Mouse (Mus musculus): ENCODE data around the gene Prickle2. TPM values are rescaled to one million over a fixed set of nuclear protein-coding genes. Genes with fewer than 3 reads are reported as not detected.

Prickle2 gene
- polyA plus RNA-seq, 1 experiment from 2014 or later: 6.4 TPM

GRCm38 (mm10) chr6:92409788-92410187 is 296.2 kb downstream of the Prickle2 start:
- Histone ChIP-seq H3K9ac (ENCODE audit: low read depth, low read length) (no peak overlapping the region), H3K27me3 (ENCODE audit: control insufficient read depth, insufficient read depth, low read length) (no peaks in the 10 kb centered on the region), H3K4me1 (ENCODE audit: control insufficient read depth, insufficient read depth, low read length) (peaks cover 4% of the 10 kb centered on the region; the same call in 1 of the 2 replicates), H3K27ac (ENCODE audit: low read depth, low read length) (no peak overlapping the region), H3K36me3 (ENCODE audit: control insufficient read depth, insufficient read depth, low read length) (peaks cover 12% of the 10 kb centered on the region), H3K4me2 (no peak overlapping the region), H3K4me3 (ENCODE audit: low read depth, low read length) (no peak overlapping the region), H3K9me3 (replicated peaks; ENCODE audit: control insufficient read depth, low read length) (no peaks in the 10 kb centered on the region)
- ATAC-seq (replicated peaks; ENCODE audit: insufficient number of reproducible peaks, low FRiP score, low TSS enrichment): no peak
- 86% methylated on average over 3 of the region's 3 CpGs for WGBS (ENCODE audit: insufficient replicate concordance)

GRCm38 (mm10) chr6:92407259-92407658 is 298.7 kb downstream of the Prickle2 start:
- H3K4me3 ChIP-seq (ENCODE audit: low read depth, low read length): no peak overlapping the region
- H3K9ac ChIP-seq (ENCODE audit: low read depth, low read length): no peak overlapping the region
- no peak overlapping the region for H3K27ac ChIP-seq (ENCODE audit: low read depth, low read length)
- peaks cover 12% of the 10 kb centered on the region for H3K36me3 ChIP-seq (ENCODE audit: control insufficient read depth, insufficient read depth, low read length)
- no peaks in the 10 kb centered on the region for H3K9me3 ChIP-seq (replicated peaks; ENCODE audit: control insufficient read depth, low read length)
- H3K4me1 ChIP-seq (ENCODE audit: control insufficient read depth, insufficient read depth, low read length): no peaks in the 10 kb centered on the region
- WGBS (ENCODE audit: insufficient replicate concordance): 56% methylated on average over 5 of the region's 5 CpGs
- no peak for ATAC-seq (replicated peaks; ENCODE audit: insufficient number of reproducible peaks, low FRiP score, low TSS enrichment)
- H3K4me2 ChIP-seq: no peak overlapping the region
- H3K27me3 ChIP-seq (ENCODE audit: control insufficient read depth, insufficient read depth, low read length): no peaks in the 10 kb centered on the region

- no peak for ATAC-seq (replicated peaks; ENCODE audit: insufficient number of reproducible peaks, low FRiP score, low TSS enrichment)
- H3K9me3 ChIP-seq (replicated peaks; ENCODE audit: control insufficient read depth, low read length): no peaks in the 10 kb centered on the region
- no peak overlapping the region for H3K9ac ChIP-seq (ENCODE audit: low read depth, low read length)
- WGBS (ENCODE audit: insufficient replicate concordance): 77% methylated on average over 8 of the region's 8 CpGs
- no peaks in the 10 kb centered on the region for H3K4me1 ChIP-seq (ENCODE audit: control insufficient read depth, insufficient read depth, low read length)
- H3K27me3 ChIP-seq (ENCODE audit: control insufficient read depth, insufficient read depth, low read length): no peaks in the 10 kb centered on the region
- H3K27ac ChIP-seq (ENCODE audit: low read depth, low read length): no peak overlapping the region
- peaks cover 10% of the 10 kb centered on the region for H3K36me3 ChIP-seq (ENCODE audit: control insufficient read depth, insufficient read depth, low read length)
- no peak overlapping the region for H3K4me3 ChIP-seq (ENCODE audit: low read depth, low read length)
- H3K4me2 ChIP-seq: no peak overlapping the region
These were observed 300.4 kb downstream of the Prickle2 start for GRCm38 (mm10) chr6:92405571-92405970.

- no peak overlapping the region for H3K27ac ChIP-seq (ENCODE audit: low read depth, low read length)
- 82% methylated on average over 6 of the region's 6 CpGs for WGBS (ENCODE audit: insufficient replicate concordance)
These were observed 308.1 kb downstream of the Prickle2 start for GRCm38 (mm10) chr6:92397876-92398275.

GRCm38 (mm10) chr6:92395556-92395955 is 310.4 kb downstream of the Prickle2 start:
- Histone ChIP-seq H3K36me3 (ENCODE audit: control insufficient read depth, insufficient read depth, low read length) (no peaks in the 10 kb centered on the region), H3K9ac (ENCODE audit: low read depth, low read length) (no peak overlapping the region), H3K9me3 (replicated peaks; ENCODE audit: control insufficient read depth, low read length) (no peaks in the 10 kb centered on the region), H3K4me2 (no peak overlapping the region), H3K4me1 (ENCODE audit: control insufficient read depth, insufficient read depth, low read length) (no peaks in the 10 kb centered on the region), H3K27me3 (ENCODE audit: control insufficient read depth, insufficient read depth, low read length) (no peaks in the 10 kb centered on the region), H3K27ac (ENCODE audit: low read depth, low read length) (no peak overlapping the region), H3K4me3 (ENCODE audit: low read depth, low read length) (no peak overlapping the region)
- no peak for ATAC-seq (replicated peaks; ENCODE audit: insufficient number of reproducible peaks, low FRiP score, low TSS enrichment)
- 63% methylated on average over 4 of the region's 4 CpGs for WGBS (ENCODE audit: insufficient replicate concordance)

More at GRCm38 (mm10) chr6:92397876-92398275, 308.1 kb downstream of the Prickle2 start:
- Histone ChIP-seq H3K36me3 (ENCODE audit: control insufficient read depth, insufficient read depth, low read length) (no peaks in the 10 kb centered on the region), H3K4me1 (ENCODE audit: control insufficient read depth, insufficient read depth, low read length) (no peaks in the 10 kb centered on the region), H3K4me3 (ENCODE audit: low read depth, low read length) (no peak overlapping the region), H3K9ac (ENCODE audit: low read depth, low read length) (no peak overlapping the region), H3K9me3 (replicated peaks; ENCODE audit: control insufficient read depth, low read length) (no peaks in the 10 kb centered on the region), H3K27me3 (ENCODE audit: control insufficient read depth, insufficient read depth, low read length) (no peaks in the 10 kb centered on the region), H3K4me2 (no peak overlapping the region)
- no peak for ATAC-seq (replicated peaks; ENCODE audit: insufficient number of reproducible peaks, low FRiP score, low TSS enrichment)

- Histone ChIP-seq H3K9me3 (replicated peaks; ENCODE audit: control insufficient read depth, low read length) (no peaks in the 10 kb centered on the region), H3K36me3 (ENCODE audit: control insufficient read depth, insufficient read depth, low read length) (no peaks in the 10 kb centered on the region), H3K4me2 (no peak overlapping the region), H3K9ac (ENCODE audit: low read depth, low read length) (no peak overlapping the region), H3K27ac (ENCODE audit: low read depth, low read length) (no peak overlapping the region), H3K27me3 (ENCODE audit: control insufficient read depth, insufficient read depth, low read length) (no peaks in the 10 kb centered on the region), H3K4me1 (ENCODE audit: control insufficient read depth, insufficient read depth, low read length) (no peaks in the 10 kb centered on the region), H3K4me3 (ENCODE audit: low read depth, low read length) (no peak overlapping the region)
- ATAC-seq (replicated peaks; ENCODE audit: insufficient number of reproducible peaks, low FRiP score, low TSS enrichment): no peak
- 67% methylated on average over 1 of the region's 1 CpGs for WGBS (ENCODE audit: insufficient replicate concordance)
These were observed 310.8 kb downstream of the Prickle2 start for GRCm38 (mm10) chr6:92395143-92395542.

- Histone ChIP-seq H3K4me3 (ENCODE audit: low read depth, low read length) (no peak overlapping the region), H3K4me2 (no peak overlapping the region), H3K27me3 (ENCODE audit: control insufficient read depth, insufficient read depth, low read length) (no peaks in the 10 kb centered on the region), H3K4me1 (ENCODE audit: control insufficient read depth, insufficient read depth, low read length) (no peaks in the 10 kb centered on the region), H3K27ac (ENCODE audit: low read depth, low read length) (no peak overlapping the region), H3K9me3 (replicated peaks; ENCODE audit: control insufficient read depth, low read length) (no peaks in the 10 kb centered on the region), H3K36me3 (ENCODE audit: control insufficient read depth, insufficient read depth, low read length) (no peaks in the 10 kb centered on the region), H3K9ac (ENCODE audit: low read depth, low read length) (no peak overlapping the region)
- WGBS (ENCODE audit: insufficient replicate concordance): 82% methylated on average over 5 of the region's 5 CpGs
- ATAC-seq (replicated peaks; ENCODE audit: insufficient number of reproducible peaks, low FRiP score, low TSS enrichment): no peak
These were observed 311.3 kb downstream of the Prickle2 start for GRCm38 (mm10) chr6:92394628-92395027.

GRCm38 (mm10) chr6:92390321-92390720 is 315.6 kb downstream of the Prickle2 start:
- Histone ChIP-seq H3K4me3 (ENCODE audit: low read depth, low read length) (no peak overlapping the region), H3K4me1 (ENCODE audit: control insufficient read depth, insufficient read depth, low read length) (no peaks in the 10 kb centered on the region), H3K36me3 (ENCODE audit: control insufficient read depth, insufficient read depth, low read length) (no peaks in the 10 kb centered on the region), H3K9ac (ENCODE audit: low read depth, low read length) (no peak overlapping the region), H3K4me2 (no peak overlapping the region), H3K27ac (ENCODE audit: low read depth, low read length) (no peak overlapping the region), H3K27me3 (ENCODE audit: control insufficient read depth, insufficient read depth, low read length) (no peaks in the 10 kb centered on the region), H3K9me3 (replicated peaks; ENCODE audit: control insufficient read depth, low read length) (no peaks in the 10 kb centered on the region)
- ATAC-seq (replicated peaks; ENCODE audit: insufficient number of reproducible peaks, low FRiP score, low TSS enrichment): no peak
- 65% methylated on average over 4 of the region's 4 CpGs for WGBS (ENCODE audit: insufficient replicate concordance)

- no peaks in the 10 kb centered on the region for H3K9me3 ChIP-seq (replicated peaks; ENCODE audit: control insufficient read depth, low read length)
- 69% methylated on average over 5 of the region's 5 CpGs for WGBS (ENCODE audit: insufficient replicate concordance)
- no peak for ATAC-seq (replicated peaks; ENCODE audit: insufficient number of reproducible peaks, low FRiP score, low TSS enrichment)
These were observed 317.3 kb downstream of the Prickle2 start for GRCm38 (mm10) chr6:92388681-92389080.

More at GRCm38 (mm10) chr6:92388681-92389080, 317.3 kb downstream of the Prickle2 start:
- no peaks in the 10 kb centered on the region for H3K36me3 ChIP-seq (ENCODE audit: control insufficient read depth, insufficient read depth, low read length)
- H3K4me3 ChIP-seq (ENCODE audit: low read depth, low read length): no peak overlapping the region
- H3K4me1 ChIP-seq (ENCODE audit: control insufficient read depth, insufficient read depth, low read length): no peaks in the 10 kb centered on the region; the same call in 1 of the 2 replicates
- no peaks in the 10 kb centered on the region for H3K27me3 ChIP-seq (ENCODE audit: control insufficient read depth, insufficient read depth, low read length)
- H3K9ac ChIP-seq (ENCODE audit: low read depth, low read length): no peak overlapping the region
- no peak overlapping the region for H3K27ac ChIP-seq (ENCODE audit: low read depth, low read length)
- H3K4me2 ChIP-seq: no peak overlapping the region

All from heart, embryonic 11.5 days (tissue).